In the genomic region with DNA sequence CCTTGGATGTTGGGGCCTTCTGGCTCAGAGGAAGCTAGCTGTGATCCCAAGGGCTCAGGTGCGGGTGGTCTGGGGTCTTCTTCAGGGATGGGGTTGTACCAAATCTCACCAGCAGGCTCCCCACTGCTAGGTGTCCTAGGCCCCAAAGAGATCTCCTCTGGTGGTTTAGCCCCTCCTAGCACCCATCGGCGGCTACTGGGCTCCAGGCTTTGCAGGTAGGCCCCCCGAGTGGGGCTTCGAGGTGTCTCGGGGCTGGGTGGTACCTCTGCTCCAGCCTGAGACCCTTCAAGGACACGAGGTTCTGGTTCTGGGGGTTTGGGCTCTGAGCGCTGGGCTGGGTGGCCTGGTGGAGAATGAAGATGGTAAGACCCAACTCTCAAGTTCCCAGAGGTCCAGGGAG, we compare ENCODE assay signal across 14 mouse cellular contexts. TPM values are rescaled to one million over a fixed set of nuclear protein-coding genes. Genes with fewer than 3 reads are reported as not detected.
DNase-seq lines count a peak whose midpoint lies in the region; ATAC-seq and TF ChIP-seq lines count a peak whose summit lies in the region.
"Had no signal": no experiment of that assay in that cellular context is flagged by ENCODE, and none has a peak within 500 bp of the region (broad histone marks: within the 10 kb centered on the region; RNA-seq: fewer than 3 reads in every experiment).

No protein-coding gene starts in this region.

- no peak for TF ChIP-seq EP300 in lung, postnatal 0 days (IDR thresholded peaks at IDR 0.05)

- peak overlapping the region; percentile 74; the same call in 1 of the 2 replicates for H3K4me3 ChIP-seq in heart, embryonic 10.5 days
- no peak overlapping the region for H3K4me3 ChIP-seq in lung, postnatal 0 days (ENCODE audit: low read depth, low read length)
- no peak overlapping the region for H3K4me3 ChIP-seq in heart, embryonic 16.5 days (ENCODE audit: low read length)
- H3K4me3 ChIP-seq in stomach, embryonic 15.5 days (replicated peaks), result peak overlapping the region; percentile 56

- peak; percentile 13 for DNase-seq in heart, embryonic 10.5 days (ENCODE audit: low spot score)
- no peak for DNase-seq in heart, postnatal 10 days
- DNase-seq in lung, postnatal 0 days (ENCODE audit: low spot score), result no peak
- no peak for DNase-seq in lung, postnatal 4 days
- DNase-seq in spleen, adult 18-20 months, result no peak
- DNase-seq: cerebellum, adult 9-11 months had no signal

- H3K4me2 ChIP-seq in lung, postnatal 0 days (replicated peaks; ENCODE audit: low read depth, low read length), result peak overlapping the region; percentile 78; the same call in 1 of the 2 replicates
- H3K4me2 ChIP-seq in heart, embryonic 16.5 days (ENCODE audit: low read depth, low read length), result peak overlapping the region; percentile 78
- H3K4me2 ChIP-seq in stomach, embryonic 15.5 days, result peak overlapping the region; percentile 73

- WGBS in heart, embryonic 10.5 days, result 91% methylated on average over 8 of the region's 8 CpGs
- 92% methylated on average over 8 of the region's 8 CpGs for WGBS in lung, postnatal 0 days
- 89% methylated on average over 8 of the region's 8 CpGs for WGBS in heart, embryonic 16.5 days
- WGBS in stomach, embryonic 15.5 days, result 86% methylated on average over 8 of the region's 8 CpGs

- no peaks in the 10 kb centered on the region for H3K9me3 ChIP-seq in heart, embryonic 10.5 days
- no peaks in the 10 kb centered on the region for H3K9me3 ChIP-seq in lung, postnatal 0 days (ENCODE audit: low read length)
- no peaks in the 10 kb centered on the region for H3K9me3 ChIP-seq in heart, embryonic 16.5 days (replicated peaks; ENCODE audit: control insufficient read depth, low read length)
- H3K9me3 ChIP-seq in stomach, embryonic 15.5 days, result no peaks in the 10 kb centered on the region
- H3K9me3 ChIP-seq: midbrain, embryonic 12.5 days had no signal

- peaks cover 12% of the 10 kb centered on the region for H3K4me1 ChIP-seq in heart, embryonic 10.5 days
- 0 out of 2 replicates have a peak, but pooled peaks cover 11% of the 10 kb centered on the region for H3K4me1 ChIP-seq in lung, postnatal 0 days (ENCODE audit: insufficient read depth, low read depth, low read length)
- peaks cover 11% of the 10 kb centered on the region for H3K4me1 ChIP-seq in heart, embryonic 16.5 days (ENCODE audit: control insufficient read depth, insufficient read depth, low read length)
- peaks cover 7% of the 10 kb centered on the region; the same call in 1 of the 2 replicates for H3K4me1 ChIP-seq in stomach, embryonic 15.5 days

- ATAC-seq in lung, postnatal 0 days, result no peak
- no peak for ATAC-seq in heart, embryonic 16.5 days (replicated peaks; ENCODE audit: extremely low read depth, insufficient read depth, low FRiP score)
- ATAC-seq in stomach, embryonic 15.5 days (ENCODE audit: insufficient read depth, low FRiP score, low read depth), result no peak
- ATAC-seq: CD4-positive, CD25-positive, alpha-beta regulatory T cell, adult 4 months; hindbrain, embryonic 16.5 days had no signal

- TF ChIP-seq CTCF in lung, postnatal 0 days (IDR thresholded peaks at IDR 0.05), result no peak

- intact Hi-C loops in heart, postnatal 10 days (cut with DNase I), result no loop called here

- H3K27ac ChIP-seq in heart, embryonic 10.5 days, result peak overlapping the region; percentile 52; the same call in 1 of the 2 replicates
- H3K27ac ChIP-seq in lung, postnatal 0 days (ENCODE audit: low read length), result 0 out of 2 replicates have a peak overlapping the region, but pooled peaks have one; percentile 92
- H3K27ac ChIP-seq in heart, embryonic 16.5 days (ENCODE audit: low read length), result peak overlapping the region; percentile 96; the same call in 1 of the 2 replicates
- H3K27ac ChIP-seq in stomach, embryonic 15.5 days, result no peak overlapping the region
- H3K27ac ChIP-seq: midbrain, embryonic 12.5 days had no signal

- H3K9ac ChIP-seq in lung, postnatal 0 days (replicated peaks; ENCODE audit: low read depth), result no peak overlapping the region
- H3K9ac ChIP-seq in heart, embryonic 16.5 days (ENCODE audit: low read length), result peak overlapping the region; percentile 97; the same call in 1 of the 2 replicates
- H3K9ac ChIP-seq in stomach, embryonic 15.5 days, result no peak overlapping the region
- H3K9ac ChIP-seq: midbrain, embryonic 12.5 days had no signal

- peaks cover 49% of the 10 kb centered on the region for H3K36me3 ChIP-seq in heart, embryonic 10.5 days
- H3K36me3 ChIP-seq in lung, postnatal 0 days (ENCODE audit: insufficient read depth, low read length), result peaks cover 36% of the 10 kb centered on the region
- peaks cover 45% of the 10 kb centered on the region for H3K36me3 ChIP-seq in heart, embryonic 16.5 days (ENCODE audit: control insufficient read depth, insufficient read depth)
- peaks cover 45% of the 10 kb centered on the region for H3K36me3 ChIP-seq in stomach, embryonic 15.5 days

- no peaks in the 10 kb centered on the region for H3K27me3 ChIP-seq in heart, embryonic 10.5 days (ENCODE audit: insufficient read depth, poor library complexity, severe bottlenecking)
- no peaks in the 10 kb centered on the region for H3K27me3 ChIP-seq in lung, postnatal 0 days (replicated peaks; ENCODE audit: insufficient read depth, low read length)
- H3K27me3 ChIP-seq in heart, embryonic 16.5 days (ENCODE audit: control insufficient read depth, insufficient read depth, low read length), result no peaks in the 10 kb centered on the region
- no peaks in the 10 kb centered on the region for H3K27me3 ChIP-seq in stomach, embryonic 15.5 days (replicated peaks)
- H3K27me3 ChIP-seq: midbrain, embryonic 12.5 days had no signal

RNA-seq across cellular contexts. Expression of a gene that starts 1.9 kb away (rescaled TPM):
- 12.2 and 13.3 TPM in 2 replicates for polyA plus RNA-seq in heart, embryonic 10.5 days (2016; fragmentation: Nextera tagmentation; extraction: Ambion mirVana)
- total RNA-seq in heart, postnatal 10 days (2021), result 10 to 100 TPM; 17.7 to 18.6 TPM
- polyA plus RNA-seq in lung, postnatal 0 days (2015; fragmentation: Nextera tagmentation; extraction: Ambion mirVana), result 16.1 and 17.4 TPM in 2 replicates
- polyA plus RNA-seq in heart, embryonic 16.5 days (2015; fragmentation: Nextera tagmentation; extraction: Ambion mirVana), result 10.8 and 12.2 TPM in 2 replicates
- 13.1 and 13.2 TPM in 2 replicates for polyA plus RNA-seq in stomach, embryonic 15.5 days (2015; fragmentation: Nextera tagmentation; extraction: Ambion mirVana)

RNA-seq across cellular contexts. Expression of a gene that starts 15.8 kb away (rescaled TPM):
- polyA plus RNA-seq in heart, embryonic 10.5 days (2016; fragmentation: Nextera tagmentation; extraction: Ambion mirVana), result 41.3 and 43.1 TPM in 2 replicates
- total RNA-seq in heart, postnatal 10 days (2021), result 10 to 100 TPM; 50.4 to 53.2 TPM
- 38.1 and 45.0 TPM in 2 replicates for polyA plus RNA-seq in lung, postnatal 0 days (2015; fragmentation: Nextera tagmentation; extraction: Ambion mirVana)
- polyA plus RNA-seq in heart, embryonic 16.5 days (2015; fragmentation: Nextera tagmentation; extraction: Ambion mirVana), result 94.5 and 96.4 TPM in 2 replicates
- 52.8 and 55.7 TPM in 2 replicates for polyA plus RNA-seq in stomach, embryonic 15.5 days (2015; fragmentation: Nextera tagmentation; extraction: Ambion mirVana)

RNA-seq across cellular contexts. Expression of a gene that starts 28.0 kb away (rescaled TPM):
- polyA plus RNA-seq in heart, embryonic 10.5 days (2016; fragmentation: Nextera tagmentation; extraction: Ambion mirVana), result not detected in 2 replicates
- not detected for total RNA-seq in heart, postnatal 10 days (2021)
- polyA plus RNA-seq in lung, postnatal 0 days (2015; fragmentation: Nextera tagmentation; extraction: Ambion mirVana), result not detected in 2 replicates
- polyA plus RNA-seq in heart, embryonic 16.5 days (2015; fragmentation: Nextera tagmentation; extraction: Ambion mirVana), result not detected in 2 replicates
- polyA plus RNA-seq in stomach, embryonic 15.5 days (2015; fragmentation: Nextera tagmentation; extraction: Ambion mirVana), result not detected in 2 replicates
- total RNA-seq: adrenal gland, postnatal 36 days; liver, adult 2 months; neutrophil, adult 5-6 weeks had no signal
- polyA plus RNA-seq: CD4-positive, CD25-positive, alpha-beta regulatory T cell, adult 4 months; hindbrain, embryonic 16.5 days; liver, adult 2 months; midbrain, embryonic 12.5 days had no signal

Comparison
In these comparisons a context has a peak if more than half of its experiments do, and no peak if none do; other contexts are left out.
1. H3K4me3 ChIP-seq: peak in heart, embryonic 10.5 days (single experiment) and stomach, embryonic 15.5 days (single experiment); none in lung, postnatal 0 days (single experiment) and heart, embryonic 16.5 days (single experiment).
2. Peak in every context shown above with its lines, with median percentiles within 50 percentile points of each other: H3K4me2 ChIP-seq.